Mouse (Mus musculus): Measurements from ENCODE around the gene AC134908.4. TPM values are rescaled to one million over a fixed set of nuclear protein-coding genes. Genes with fewer than 3 reads are reported as not detected.

Gene AC134908.4
- polyA plus RNA-seq, 1 experiment from 2014 or later, result 0.29 TPM

GRCm38 (mm10) chr17:25833961-25834594 is 38.6 kb upstream of the AC134908.4 start:
- H3K36me3 ChIP-seq (ENCODE audit: control insufficient read depth, insufficient read depth, low read length), result peaks cover 22% of the 10 kb centered on the region
- no peaks in the 10 kb centered on the region for H3K9me3 ChIP-seq (replicated peaks; ENCODE audit: control insufficient read depth, low read length)
- H3K4me2 ChIP-seq, result peak overlapping the region; percentile 98
- no peak for ATAC-seq (replicated peaks; ENCODE audit: insufficient number of reproducible peaks, low FRiP score, low TSS enrichment)
- peak overlapping the region; percentile 99 for H3K27ac ChIP-seq (ENCODE audit: low read depth, low read length)
- H3K4me3 ChIP-seq (ENCODE audit: low read depth, low read length), result peak overlapping the region; percentile 88
- 39% methylated on average over 6 of the region's 6 CpGs for WGBS (ENCODE audit: insufficient replicate concordance)
- H3K27me3 ChIP-seq (ENCODE audit: control insufficient read depth, insufficient read depth, low read length), result no peaks in the 10 kb centered on the region
- H3K4me1 ChIP-seq (ENCODE audit: control insufficient read depth, insufficient read depth, low read length), result peaks cover 69% of the 10 kb centered on the region
- H3K9ac ChIP-seq (ENCODE audit: low read depth, low read length), result peak overlapping the region; percentile 92

- H3K4me3 ChIP-seq (ENCODE audit: low read depth, low read length), result peak within 1 kb of the TSS; percentile 88
- H3K27me3 ChIP-seq (ENCODE audit: control insufficient read depth, insufficient read depth, low read length), result no peaks in the 10 kb centered on the region
- ATAC-seq (replicated peaks; ENCODE audit: insufficient number of reproducible peaks, low FRiP score, low TSS enrichment), result peak; percentile 73
- peak within 1 kb of the TSS; percentile 92 for H3K9ac ChIP-seq (ENCODE audit: low read depth, low read length)
- H3K4me2 ChIP-seq, result peak within 1 kb of the TSS; percentile 98
- peaks cover 19% of the 10 kb centered on the region for H3K36me3 ChIP-seq (ENCODE audit: control insufficient read depth, insufficient read depth, low read length)
- under 1% methylated on average over 24 of the region's 24 CpGs for WGBS (ENCODE audit: insufficient replicate concordance)
- no peaks in the 10 kb centered on the region for H3K9me3 ChIP-seq (replicated peaks; ENCODE audit: control insufficient read depth, low read length)
- peak within 1 kb of the TSS; percentile 99 for H3K27ac ChIP-seq (ENCODE audit: low read depth, low read length)
- peaks cover 73% of the 10 kb centered on the region for H3K4me1 ChIP-seq (ENCODE audit: control insufficient read depth, insufficient read depth, low read length)
Measured at GRCm38 (mm10) chr17:25833291-25833663, 37.8 kb upstream of the AC134908.4 start, which contains the start of gene Stub1. Stub1 (minus strand) TSS chr17:25833404.

GRCm38 (mm10) chr17:25832436-25833290 is 37.2 kb upstream of the AC134908.4 start:
- peaks cover 20% of the 10 kb centered on the region for H3K36me3 ChIP-seq (ENCODE audit: control insufficient read depth, insufficient read depth, low read length)
- under 1% methylated on average over 61 of the region's 77 CpGs for WGBS (ENCODE audit: insufficient replicate concordance)
- ATAC-seq (replicated peaks; ENCODE audit: insufficient number of reproducible peaks, low FRiP score, low TSS enrichment), result peak; percentile 91
- H3K4me2 ChIP-seq, result peak overlapping the region; percentile 98
- H3K27me3 ChIP-seq (ENCODE audit: control insufficient read depth, insufficient read depth, low read length), result no peaks in the 10 kb centered on the region
- peak overlapping the region; percentile 92 for H3K9ac ChIP-seq (ENCODE audit: low read depth, low read length)
- peak overlapping the region; percentile 88 for H3K4me3 ChIP-seq (ENCODE audit: low read depth, low read length)
- no peaks in the 10 kb centered on the region for H3K9me3 ChIP-seq (replicated peaks; ENCODE audit: control insufficient read depth, low read length)
- peaks cover 71% of the 10 kb centered on the region for H3K4me1 ChIP-seq (ENCODE audit: control insufficient read depth, insufficient read depth, low read length)
- H3K27ac ChIP-seq (ENCODE audit: low read depth, low read length), result peak overlapping the region; percentile 99

GRCm38 (mm10) chr17:25831451-25832281 is 36.2 kb upstream of the AC134908.4 start:
- WGBS (ENCODE audit: insufficient replicate concordance), result 50% methylated on average over 21 of the region's 21 CpGs
- Histone ChIP-seq H3K4me3 (ENCODE audit: low read depth, low read length) (peak overlapping the region; percentile 88), H3K27me3 (ENCODE audit: control insufficient read depth, insufficient read depth, low read length) (no peaks in the 10 kb centered on the region), H3K9me3 (replicated peaks; ENCODE audit: control insufficient read depth, low read length) (no peaks in the 10 kb centered on the region), H3K27ac (ENCODE audit: low read depth, low read length) (peak overlapping the region; percentile 99; the same call in 1 of the 2 replicates), H3K4me1 (ENCODE audit: control insufficient read depth, insufficient read depth, low read length) (peaks cover 61% of the 10 kb centered on the region), H3K4me2 (peak overlapping the region; percentile 98), H3K36me3 (ENCODE audit: control insufficient read depth, insufficient read depth, low read length) (peaks cover 24% of the 10 kb centered on the region), H3K9ac (ENCODE audit: low read depth, low read length) (peak overlapping the region; percentile 92)
- ATAC-seq (replicated peaks; ENCODE audit: insufficient number of reproducible peaks, low FRiP score, low TSS enrichment), result no peak

- Histone ChIP-seq H3K9ac (ENCODE audit: low read depth, low read length) (peak overlapping the region; percentile 92; the same call in 1 of the 2 replicates), H3K4me1 (ENCODE audit: control insufficient read depth, insufficient read depth, low read length) (peaks cover 53% of the 10 kb centered on the region), H3K27ac (ENCODE audit: low read depth, low read length) (no peak overlapping the region), H3K36me3 (ENCODE audit: control insufficient read depth, insufficient read depth, low read length) (peaks cover 27% of the 10 kb centered on the region), H3K4me3 (ENCODE audit: low read depth, low read length) (peak overlapping the region; percentile 88), H3K27me3 (ENCODE audit: control insufficient read depth, insufficient read depth, low read length) (no peaks in the 10 kb centered on the region), H3K4me2 (peak overlapping the region; percentile 98), H3K9me3 (replicated peaks; ENCODE audit: control insufficient read depth, low read length) (no peaks in the 10 kb centered on the region)
- no peak for ATAC-seq (replicated peaks; ENCODE audit: insufficient number of reproducible peaks, low FRiP score, low TSS enrichment)
- 88% methylated on average over 14 of the region's 14 CpGs for WGBS (ENCODE audit: insufficient replicate concordance)
Measured at GRCm38 (mm10) chr17:25830806-25831431, 35.5 kb upstream of the AC134908.4 start.

GRCm38 (mm10) chr17:25830200-25830753 is 34.8 kb upstream of the AC134908.4 start:
- Histone ChIP-seq H3K27ac (ENCODE audit: low read depth, low read length) (no peak overlapping the region), H3K4me3 (ENCODE audit: low read depth, low read length) (peak overlapping the region; percentile 69), H3K9ac (ENCODE audit: low read depth, low read length) (no peak overlapping the region), H3K4me2 (peak overlapping the region; percentile 83), H3K27me3 (ENCODE audit: control insufficient read depth, insufficient read depth, low read length) (no peaks in the 10 kb centered on the region), H3K9me3 (replicated peaks; ENCODE audit: control insufficient read depth, low read length) (no peaks in the 10 kb centered on the region), H3K36me3 (ENCODE audit: control insufficient read depth, insufficient read depth, low read length) (peaks cover 27% of the 10 kb centered on the region), H3K4me1 (ENCODE audit: control insufficient read depth, insufficient read depth, low read length) (peaks cover 47% of the 10 kb centered on the region)
- 81% methylated on average over 4 of the region's 4 CpGs for WGBS (ENCODE audit: insufficient replicate concordance)
- no peak for ATAC-seq (replicated peaks; ENCODE audit: insufficient number of reproducible peaks, low FRiP score, low TSS enrichment)

- Histone ChIP-seq H3K9me3 (replicated peaks; ENCODE audit: control insufficient read depth, low read length) (no peaks in the 10 kb centered on the region), H3K4me2 (peak overlapping the region; percentile 83), H3K27ac (ENCODE audit: low read depth, low read length) (peak overlapping the region; percentile 84), H3K36me3 (ENCODE audit: control insufficient read depth, insufficient read depth, low read length) (peaks cover 27% of the 10 kb centered on the region), H3K9ac (ENCODE audit: low read depth, low read length) (peak overlapping the region; percentile 78), H3K27me3 (ENCODE audit: control insufficient read depth, insufficient read depth, low read length) (no peaks in the 10 kb centered on the region), H3K4me3 (ENCODE audit: low read depth, low read length) (peak overlapping the region; percentile 69), H3K4me1 (ENCODE audit: control insufficient read depth, insufficient read depth, low read length) (peaks cover 44% of the 10 kb centered on the region)
- no peak for ATAC-seq (replicated peaks; ENCODE audit: insufficient number of reproducible peaks, low FRiP score, low TSS enrichment)
- WGBS (ENCODE audit: insufficient replicate concordance), result 34% methylated on average over 8 of the region's 8 CpGs
Measured at GRCm38 (mm10) chr17:25829558-25830017, 34.1 kb upstream of the AC134908.4 start.
